Mouse (Mus musculus): Measurements from ENCODE around the gene Prom2. TPM values are rescaled to one million over a fixed set of nuclear protein-coding genes. Genes with fewer than 3 reads are reported as not detected.

Prom2 gene
- total RNA-seq, 2 experiments from 2014 or later = not detected

DNA sequence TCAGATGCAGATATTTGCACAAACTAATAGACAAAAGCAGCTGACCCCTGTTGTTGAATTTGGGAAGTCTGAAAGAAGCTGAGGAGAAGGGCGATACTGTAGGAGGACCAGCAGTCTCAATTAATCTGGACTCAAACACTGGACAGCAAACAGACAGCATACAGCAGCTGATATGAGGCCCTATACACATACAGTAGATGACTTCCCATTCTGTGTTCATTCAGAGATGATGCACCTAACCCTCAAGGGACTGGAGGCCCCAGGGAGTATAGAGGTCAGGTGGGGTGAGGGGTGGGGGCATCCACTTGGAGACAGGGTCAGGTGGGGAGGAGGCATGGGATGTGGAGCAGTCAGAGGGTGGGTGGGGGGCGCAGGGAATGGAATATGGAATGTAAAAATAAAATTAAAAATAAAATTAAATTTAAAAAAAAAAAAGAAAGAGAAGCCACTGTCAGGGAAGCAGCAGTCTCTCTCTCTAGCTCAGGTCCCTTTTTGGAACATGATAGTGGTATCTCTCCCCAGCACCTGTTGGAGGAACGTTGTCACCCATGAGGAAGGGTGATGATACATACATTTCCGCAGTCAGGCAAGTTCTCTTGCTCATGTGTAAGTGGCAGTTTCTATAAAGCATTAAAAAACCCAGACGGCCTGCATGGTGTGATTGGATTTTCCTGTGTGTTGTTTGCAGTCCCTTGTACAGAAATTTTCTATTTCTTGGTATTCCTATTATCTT is 7.2 kb upstream of the Prom2 start:
- TF ChIP-seq CTCF (IDR thresholded peaks at IDR 0.05) = no peak

DNA sequence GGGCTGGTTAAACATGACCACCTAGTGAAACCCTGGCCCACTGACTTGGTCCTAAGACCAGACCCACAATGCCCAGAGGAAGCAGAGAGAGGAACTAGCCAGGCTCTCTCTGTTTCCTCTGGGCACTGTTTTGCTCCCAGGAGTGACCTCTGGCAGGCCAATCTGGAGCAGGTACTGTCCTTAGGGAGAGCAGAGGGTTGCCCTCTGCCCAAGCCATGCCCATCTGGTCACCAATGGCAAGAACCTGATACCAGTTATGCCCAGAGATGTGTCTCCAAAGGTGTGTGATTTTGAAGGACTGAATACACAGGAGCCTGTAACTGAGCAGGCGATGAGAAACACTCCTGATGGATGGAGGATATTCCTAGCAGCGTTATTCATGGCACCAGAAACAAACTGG is 430 bp upstream of the Prom2 start:
- H3K4me3 ChIP-seq = no peak overlapping the region
- H3K27ac ChIP-seq = no peak overlapping the region
- intact Hi-C loops (cut with DNase I) = no loop called here
- DNase-seq = no peak
- no peak for TF ChIP-seq CTCF (IDR thresholded peaks at IDR 0.05)

More for the DNA sequence above, 7.2 kb upstream of the Prom2 start:
- DNase-seq = no peak
- Histone ChIP-seq H3K27ac (no peak overlapping the region), H3K4me3 (no peak overlapping the region)
- intact Hi-C loops (cut with DNase I) = no loop called here

DNA sequence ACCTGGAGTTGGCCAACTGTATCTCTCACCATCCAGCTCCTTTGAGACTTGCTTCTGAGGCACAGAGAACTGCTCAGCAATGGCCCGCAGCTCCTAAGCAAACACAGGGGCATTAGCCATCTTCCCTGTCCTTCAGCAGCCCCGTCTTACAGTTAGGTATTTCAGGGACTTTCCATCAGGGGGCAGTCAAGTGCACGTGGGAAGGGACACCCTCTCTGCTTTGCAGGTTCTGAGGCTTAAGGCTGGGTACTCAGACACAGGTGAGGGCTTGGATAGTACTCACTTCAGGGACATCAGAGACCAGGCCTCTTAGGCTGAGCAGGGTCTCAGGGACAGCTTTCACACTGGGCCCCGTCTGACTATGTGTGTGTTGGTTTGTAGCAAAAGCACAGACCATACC is 1.8 kb downstream of the Prom2 start:
- intact Hi-C loops (cut with DNase I) = no loop called here
- TF ChIP-seq CTCF (IDR thresholded peaks at IDR 0.05) = peak; percentile 35; the same call in 1 of the 2 replicates
- Histone ChIP-seq H3K27ac (no peak overlapping the region), H3K4me3 (no peak overlapping the region)
- DNase-seq = no peak

GRCm38 (mm10) chr2:127537548-127537947 is 3.7 kb downstream of the Prom2 start:
- no peak overlapping the region for H3K4me3 ChIP-seq
- no peak for TF ChIP-seq CTCF (IDR thresholded peaks at IDR 0.05)
- no peak for DNase-seq
- H3K27ac ChIP-seq = no peak overlapping the region
- intact Hi-C loops (cut with DNase I) = no loop called here

- no peak for DNase-seq
- no peak for TF ChIP-seq CTCF (IDR thresholded peaks at IDR 0.05)
- intact Hi-C loops (cut with DNase I) = no loop called here
These were observed 5.9 kb downstream of the Prom2 start for GRCm38 (mm10) chr2:127535363-127535762.

GRCm38 (mm10) chr2:127532379-127532778 is 8.9 kb downstream of the Prom2 start:
- no peak overlapping the region for H3K27ac ChIP-seq
- intact Hi-C loops (cut with DNase I) = no loop called here
- no peak for TF ChIP-seq CTCF (IDR thresholded peaks at IDR 0.05)
- no peak overlapping the region for H3K4me3 ChIP-seq
- DNase-seq = no peak

More at GRCm38 (mm10) chr2:127535363-127535762, 5.9 kb downstream of the Prom2 start:
- Histone ChIP-seq H3K27ac (no peak overlapping the region), H3K4me3 (no peak overlapping the region)

DNA sequence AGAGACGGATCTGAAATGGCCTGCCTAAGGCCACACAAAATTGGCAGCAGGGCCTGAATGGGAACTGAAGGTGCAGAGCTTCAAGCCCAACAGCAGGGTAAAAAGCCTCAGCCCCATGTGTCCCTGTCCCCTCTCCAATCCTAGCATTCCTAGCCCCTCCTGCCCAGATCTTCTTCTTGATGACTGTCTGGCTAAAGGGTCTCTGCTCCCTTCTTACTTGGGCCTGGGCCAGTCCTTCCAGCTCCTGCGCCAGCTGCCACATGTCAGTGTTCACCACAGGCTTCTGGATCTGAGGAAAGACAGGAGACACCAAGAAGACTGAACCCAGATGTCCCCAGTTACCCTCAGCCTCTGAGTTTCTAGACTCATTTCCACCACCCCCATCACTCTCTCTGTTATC is 9.7 kb downstream of the Prom2 start:
- DNase-seq = no peak
- intact Hi-C loops (cut with DNase I) = no loop called here
- no peak for TF ChIP-seq CTCF (IDR thresholded peaks at IDR 0.05)
- no peak overlapping the region for H3K27ac ChIP-seq
- no peak overlapping the region for H3K4me3 ChIP-seq

- intact Hi-C loops (cut with DNase I) = no loop called here
- Histone ChIP-seq H3K4me3 (no peak overlapping the region), H3K27ac (no peak overlapping the region)
- no peak for TF ChIP-seq CTCF (IDR thresholded peaks at IDR 0.05)
- DNase-seq = no peak
These were observed 10.8 kb downstream of the Prom2 start for GRCm38 (mm10) chr2:127530418-127530817.

GRCm38 (mm10) chr2:127525004-127525775 is 16.1 kb downstream of the Prom2 start:
- Histone ChIP-seq H3K27ac (no peak overlapping the region), H3K4me3 (no peak overlapping the region)
- DNase-seq = no peak
- no peak for TF ChIP-seq CTCF (IDR thresholded peaks at IDR 0.05)
- intact Hi-C loops (cut with DNase I) = no loop called here

DNA sequence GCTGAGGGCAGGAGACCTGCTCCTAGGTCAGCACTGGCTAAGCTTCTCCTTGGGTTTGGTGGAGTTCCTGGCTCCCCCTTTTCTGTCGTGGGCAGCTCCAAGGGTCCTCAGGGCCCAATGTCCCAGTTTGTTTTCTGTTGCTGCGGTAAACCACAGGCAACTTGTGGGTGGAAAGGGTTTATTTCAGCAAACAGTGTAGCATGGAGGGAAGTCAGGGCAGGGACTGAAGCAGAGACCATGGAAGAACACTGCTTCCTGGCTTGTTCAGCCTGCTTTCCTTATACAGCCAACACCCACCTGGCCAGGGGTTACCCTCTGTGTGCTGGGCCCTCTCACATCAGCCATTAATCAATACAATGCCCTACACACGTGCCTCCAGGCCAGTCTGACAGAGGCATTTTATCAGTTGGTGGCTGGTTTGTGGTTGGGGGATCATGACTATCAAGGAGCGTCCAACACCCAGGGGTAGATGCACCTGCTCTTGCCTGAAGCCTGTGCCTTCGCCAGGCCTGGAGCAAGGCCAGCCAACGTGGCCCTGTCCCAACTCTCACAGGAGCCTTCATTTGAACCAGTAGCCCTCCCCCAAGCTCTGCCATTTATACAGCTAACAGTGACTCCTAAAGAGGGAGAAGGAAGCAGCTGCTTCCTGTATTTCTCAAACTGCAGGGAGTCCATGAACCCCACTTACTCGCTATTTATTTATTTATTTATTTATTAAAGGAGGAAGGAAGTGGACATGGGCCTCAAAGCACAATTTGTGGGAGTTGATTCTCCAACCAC is 17.1 kb downstream of the Prom2 start:
- DNase-seq = no peak
- intact Hi-C loops (cut with DNase I) = no loop called here
- no peak overlapping the region for H3K4me3 ChIP-seq
- no peak overlapping the region for H3K27ac ChIP-seq
- no peak for TF ChIP-seq CTCF (IDR thresholded peaks at IDR 0.05)

DNA sequence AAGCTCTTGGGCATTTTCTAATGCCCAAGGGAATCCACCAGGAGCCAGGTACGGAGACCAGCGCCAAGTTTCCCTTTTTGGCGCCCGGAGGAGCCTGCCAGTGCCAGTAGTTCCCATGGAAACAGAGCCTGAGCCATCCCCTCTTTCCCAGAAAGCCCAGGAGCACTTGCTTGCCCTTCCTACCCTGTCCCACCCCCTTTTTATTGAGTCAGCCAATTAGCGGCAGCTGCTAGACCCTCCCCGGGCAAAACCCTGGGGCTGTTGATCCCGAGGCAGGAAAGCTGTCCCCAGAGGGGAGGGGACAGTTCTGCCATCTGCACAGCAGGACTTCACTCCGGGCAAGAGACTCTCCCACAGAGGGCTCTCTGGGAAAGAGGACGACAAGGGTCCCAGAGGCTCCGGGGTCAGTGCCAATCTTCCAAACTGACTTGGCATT is 19.2 kb downstream of the Prom2 start, which contains the start of gene Kcnip3:
TSS of gene Kcnip3 (minus strand) at position 89 of the 436 bp plus-strand sequence.
- H3K4me3 ChIP-seq = peak within 1 kb of the TSS; percentile 26
- no peak within 1 kb of the TSS for H3K27ac ChIP-seq
- intact Hi-C loops (cut with DNase I) = no loop called here
- no peak for TF ChIP-seq CTCF (IDR thresholded peaks at IDR 0.05)
- DNase-seq = no peak

- intact Hi-C loops (cut with DNase I) = no loop called here
- peak overlapping the region; percentile 26 for H3K4me3 ChIP-seq
- TF ChIP-seq CTCF (IDR thresholded peaks at IDR 0.05) = no peak
- no peak for DNase-seq
- no peak overlapping the region for H3K27ac ChIP-seq
These were observed 19.9 kb downstream of the Prom2 start for GRCm38 (mm10) chr2:127521172-127522005.

Data from gastrocnemius, adult 2 months (tissue).